Mouse (Mus musculus) MEL-GATA-1-ER (cell line): ENCODE measurements around the gene Sowahd.

Source experiments
- DNase-seq: peaks from one replicate; pipeline ENCODE4 v3.0.0-alpha.2; 2012; ENCODE audit warnings: low read depth; ENCODE audit errors: extremely low read depth

Gene Sowahd

DNA sequence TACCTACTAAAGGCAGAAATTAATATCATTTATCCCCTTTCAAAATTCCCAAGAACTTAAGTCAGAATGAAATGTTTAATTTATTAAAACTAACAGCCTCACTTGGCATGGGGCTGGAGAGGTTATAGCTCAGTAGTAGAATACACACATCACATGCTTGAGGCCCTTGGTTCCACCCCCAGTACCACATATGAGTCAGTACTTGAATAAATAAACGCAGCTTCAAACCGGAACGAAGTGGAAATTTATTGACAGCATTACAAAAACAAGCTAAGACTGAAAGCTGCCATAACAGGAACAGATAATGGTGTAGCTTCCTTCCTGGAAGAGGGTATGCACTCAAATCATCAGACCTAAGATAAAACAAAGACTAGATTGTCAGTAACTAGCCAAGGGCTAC, 42.8 kb downstream of the Sowahd start:
- DNase-seq: no peak

DNA sequence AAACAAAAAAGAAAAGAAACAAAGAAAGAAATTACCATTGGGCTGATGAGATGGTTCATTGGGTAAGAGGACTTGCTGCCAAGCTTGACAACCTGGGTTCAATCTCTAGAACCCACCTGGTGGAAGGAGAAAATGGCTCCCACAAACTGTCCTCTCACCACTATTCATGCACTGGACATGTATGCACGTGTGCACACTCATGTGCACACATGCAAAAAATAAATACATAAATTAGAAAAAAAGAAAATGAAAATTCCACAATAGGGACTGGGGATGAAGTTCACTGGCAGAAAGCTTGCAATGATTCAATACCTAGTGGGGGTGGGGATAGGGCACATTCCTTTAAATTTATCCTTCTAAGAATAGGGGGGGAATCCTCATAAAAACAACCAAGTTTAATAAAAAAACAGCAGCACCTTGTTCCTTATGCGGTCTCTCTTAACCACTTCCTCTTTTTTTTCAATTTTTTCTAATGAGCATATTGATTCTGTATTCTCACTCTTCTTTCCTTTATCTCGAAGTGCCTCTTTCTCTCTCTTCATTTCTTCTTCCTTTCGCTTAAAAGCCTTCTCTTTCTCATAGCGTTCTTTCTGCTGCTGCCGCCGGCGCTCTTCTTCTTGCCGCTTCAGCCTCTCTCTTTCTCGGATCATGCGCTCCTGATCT, 46.6 kb downstream of the Sowahd start:
- no peak for DNase-seq

DNA sequence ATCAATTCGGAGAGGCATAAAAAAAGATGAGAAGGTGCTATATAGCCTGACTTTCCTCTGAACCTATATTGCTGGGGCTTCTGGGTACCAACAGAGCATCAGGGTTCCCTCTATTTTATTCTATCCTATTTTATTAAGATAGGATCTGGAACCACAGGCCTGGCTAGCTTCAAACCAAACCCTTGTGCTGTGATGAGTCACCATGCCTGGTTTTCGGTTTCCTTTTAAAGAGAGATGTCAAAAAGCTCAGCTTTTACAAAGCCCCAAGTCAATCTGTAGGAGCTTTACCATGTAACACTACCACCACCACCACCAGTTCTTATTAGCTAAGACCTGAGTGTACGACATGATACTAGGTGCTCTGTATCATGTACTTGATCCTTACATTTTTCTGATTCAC, 50.0 kb downstream of the Sowahd start:
- DNase-seq: no peak
